Mouse (Mus musculus) testis, adult 2 months (tissue): ENCODE data around the gene Spns3. TPM values are rescaled to one million over a fixed set of nuclear protein-coding genes. Genes with fewer than 3 reads are reported as not detected.

ENCODE experiments used
- H3K27ac ChIP-seq: fragments of 200-500 bp; 2 replicates; pipeline ENCODE4 v1.5.1; 2012; ENCODE audit warnings: low read depth, low read length; ENCODE audit not compliant: control insufficient read depth, insufficient read depth
- H3K27me3 ChIP-seq: fragments of 200-500 bp; 2 replicates; pipeline ENCODE4 v1.6.1; 2012; ENCODE audit warnings: mild to moderate bottlenecking, low read length, moderate library complexity; ENCODE audit not compliant: control insufficient read depth, insufficient read depth
- H3K36me3 ChIP-seq: fragments of 200-500 bp; 2 replicates; pipeline ENCODE4 v1.6.1; 2012; ENCODE audit warnings: mild to moderate bottlenecking, low read length; ENCODE audit not compliant: control insufficient read depth, insufficient read depth
- H3K4me1 ChIP-seq: fragments of 200-500 bp; 2 replicates; pipeline ENCODE4 v1.6.1; 2012; ENCODE audit warnings: low read length; ENCODE audit not compliant: control insufficient read depth, insufficient read depth
- H3K4me3 ChIP-seq: fragments of 200-500 bp; 2 replicates; pipeline ENCODE4 v1.5.1; 2012; ENCODE audit warnings: low read depth, mild to moderate bottlenecking, low read length, moderate library complexity, mixed read lengths; ENCODE audit not compliant: control insufficient read depth
- CTCF ChIP-seq: fragments of 200-500 bp; IDR thresholded peaks from 2 replicates; pipeline ENCODE4 v1.5.1; 2012; ENCODE audit warnings: low read depth, mild to moderate bottlenecking, inconsistent platforms, low read length, moderate library complexity; ENCODE audit not compliant: control insufficient read depth, insufficient read depth, insufficient replicate concordance
- POLR2A ChIP-seq: fragments of 200-500 bp; IDR thresholded peaks from 2 replicates; pipeline ENCODE4 v1.6.1; 2012; ENCODE audit warnings: low read depth, mild to moderate bottlenecking, inconsistent platforms, low read length, moderate library complexity; ENCODE audit not compliant: control insufficient read depth
- polyA plus RNA-seq: library from polyadenylated mRNA; depleted of rRNA; stranded (reverse); fragments of >200 nt; gene quantifications from 2 replicates; pipeline ENCODE4 v1.2.3, GENCODE M21; 2012

Gene Spns3
- polyA plus RNA-seq, 1 experiment = 1.6 TPM

GRCm38 (mm10) chr11:72508651-72509050 is 41.7 kb downstream of the Spns3 start:
- H3K27me3 ChIP-seq = no peaks in the 10 kb centered on the region
- no peak overlapping the region for H3K4me3 ChIP-seq
- H3K36me3 ChIP-seq = no peaks in the 10 kb centered on the region
- H3K27ac ChIP-seq = no peak overlapping the region
- TF ChIP-seq CTCF = no peak
- TF ChIP-seq POLR2A = no peak
- H3K4me1 ChIP-seq = no peaks in the 10 kb centered on the region

- TF ChIP-seq POLR2A (no peak), CTCF (no peak)
- H3K4me1 ChIP-seq = no peaks in the 10 kb centered on the region
- H3K36me3 ChIP-seq = no peaks in the 10 kb centered on the region
- H3K27ac ChIP-seq = no peak overlapping the region
- H3K27me3 ChIP-seq = no peaks in the 10 kb centered on the region
- H3K4me3 ChIP-seq = no peak overlapping the region
Observed at GRCm38 (mm10) chr11:72507651-72508050, 42.7 kb downstream of the Spns3 start.

DNA sequence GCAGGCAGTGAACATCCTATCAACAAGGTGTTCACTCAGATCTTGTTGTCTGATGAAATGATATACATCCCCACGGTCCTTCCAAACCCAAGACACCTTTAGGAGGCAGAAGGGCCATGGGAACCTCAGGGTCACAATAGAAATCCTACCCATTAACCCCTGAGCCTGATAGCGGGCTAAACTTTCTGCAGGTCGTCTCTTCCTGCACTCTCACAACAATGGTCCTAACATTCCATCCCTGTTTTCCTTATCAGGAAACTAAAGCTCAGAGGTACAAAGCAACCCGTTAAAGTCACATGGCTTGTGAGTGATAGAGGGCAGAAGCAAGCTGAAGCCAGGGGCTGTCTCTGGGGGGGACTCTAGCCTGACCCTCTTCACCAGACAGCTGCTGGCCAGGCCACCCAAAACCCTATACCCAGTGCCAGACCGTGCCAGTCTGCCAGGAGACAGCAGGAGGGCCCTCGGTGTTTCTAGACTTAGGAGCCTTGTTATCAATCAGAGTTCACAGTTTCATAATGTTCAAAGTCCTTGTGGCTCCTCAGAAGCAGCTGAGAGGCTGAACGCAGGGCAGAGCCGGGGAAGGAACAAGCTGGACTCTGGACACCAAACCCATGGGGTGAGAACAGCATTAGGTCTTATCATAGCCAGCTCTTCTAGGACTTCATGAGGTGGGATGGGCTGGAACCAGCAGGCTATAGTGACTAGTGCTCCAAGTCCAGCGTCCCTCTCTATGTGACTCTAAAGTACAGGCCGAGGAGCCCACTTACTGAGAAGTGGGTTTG is 46.1 kb downstream of the Spns3 start:
- H3K36me3 ChIP-seq = no peaks in the 10 kb centered on the region
- H3K27me3 ChIP-seq = no peaks in the 10 kb centered on the region
- TF ChIP-seq CTCF (no peak), POLR2A (no peak)
- H3K27ac ChIP-seq = no peak overlapping the region
- no peak overlapping the region for H3K4me3 ChIP-seq
- H3K4me1 ChIP-seq = no peaks in the 10 kb centered on the region

- TF ChIP-seq CTCF = no peak
- TF ChIP-seq POLR2A = no peak
- H3K4me1 ChIP-seq = no peaks in the 10 kb centered on the region
- no peak overlapping the region for H3K27ac ChIP-seq
- no peaks in the 10 kb centered on the region for H3K27me3 ChIP-seq
- H3K36me3 ChIP-seq = no peaks in the 10 kb centered on the region
- H3K4me3 ChIP-seq = no peak overlapping the region
Observed at GRCm38 (mm10) chr11:72503501-72503921, 46.8 kb downstream of the Spns3 start.

DNA sequence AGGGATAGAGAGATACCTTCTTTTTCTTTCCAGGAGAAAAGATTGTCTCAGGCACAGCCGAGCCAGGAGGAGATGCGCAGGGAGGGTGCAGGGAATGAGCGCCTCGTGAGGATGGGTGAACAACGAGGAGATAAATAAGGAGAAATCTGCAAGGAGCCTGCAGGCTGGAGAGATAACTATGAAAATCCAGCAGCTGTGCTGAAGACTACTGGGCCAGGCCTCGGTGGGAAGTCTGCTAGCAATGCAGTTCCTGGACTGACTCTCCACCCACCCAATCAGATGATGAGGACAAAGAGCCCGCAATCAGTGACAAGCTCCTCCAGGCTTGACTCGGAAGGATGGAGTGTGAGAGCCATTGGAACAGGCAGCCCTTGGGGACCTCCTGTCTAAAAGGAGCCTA is 48.1 kb downstream of the Spns3 start:
- no peaks in the 10 kb centered on the region for H3K36me3 ChIP-seq
- TF ChIP-seq CTCF (no peak), POLR2A (no peak)
- H3K27ac ChIP-seq = no peak overlapping the region
- no peaks in the 10 kb centered on the region for H3K27me3 ChIP-seq
- no peaks in the 10 kb centered on the region for H3K4me1 ChIP-seq
- H3K4me3 ChIP-seq = no peak overlapping the region

- H3K36me3 ChIP-seq = no peaks in the 10 kb centered on the region
- TF ChIP-seq CTCF (no peak), POLR2A (no peak)
- no peak overlapping the region for H3K4me3 ChIP-seq
- no peaks in the 10 kb centered on the region for H3K27me3 ChIP-seq
- H3K27ac ChIP-seq = no peak overlapping the region
- no peaks in the 10 kb centered on the region for H3K4me1 ChIP-seq
Observed at GRCm38 (mm10) chr11:72501426-72502002, 48.8 kb downstream of the Spns3 start.

DNA sequence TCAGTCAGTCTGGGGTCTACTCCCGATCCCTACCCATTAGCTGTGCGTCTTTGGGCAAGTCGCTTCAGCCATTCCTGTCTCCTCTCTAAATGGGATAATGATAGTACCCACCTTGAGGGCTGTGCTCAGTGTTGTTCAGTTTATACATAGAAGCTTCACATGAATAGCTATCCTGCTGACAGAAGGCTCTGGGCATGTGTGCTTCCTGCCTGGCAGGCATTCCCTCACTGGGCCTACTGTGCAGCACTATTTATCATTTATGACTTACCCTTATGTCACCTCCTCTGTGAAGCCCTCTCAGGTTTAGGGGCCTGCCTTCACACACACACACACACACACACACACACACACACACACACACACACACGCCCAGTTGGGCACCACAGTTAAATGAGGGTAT is 50.2 kb downstream of the Spns3 start:
- no peak for TF ChIP-seq POLR2A
- TF ChIP-seq CTCF = no peak
- H3K36me3 ChIP-seq = no peaks in the 10 kb centered on the region
- H3K27ac ChIP-seq = no peak overlapping the region
- no peaks in the 10 kb centered on the region for H3K27me3 ChIP-seq
- H3K4me1 ChIP-seq = no peaks in the 10 kb centered on the region
- no peak overlapping the region for H3K4me3 ChIP-seq
